Mouse (Mus musculus) megakaryocyte, embryonic 14.5 days (primary cell): ENCODE data around the gene Cul7.

Experiments
- FLI1 ChIP-seq: IDR thresholded peaks from 2 replicates; pipeline ENCODE4 v1.6.1; 2012; ENCODE audit warnings: low read length, inconsistent platforms, mixed read lengths
- GATA1 ChIP-seq: IDR thresholded peaks from 3 replicates; pipeline ENCODE4 v1.6.1; 2012; ENCODE audit warnings: mixed read lengths, low read length, inconsistent platforms, borderline replicate concordance

- no peak for TF ChIP-seq GATA1
- no peak for TF ChIP-seq FLI1
Measured at GRCm38 (mm10) chr17:46645561-46646321, 4.4 kb upstream of the Cul7 start, which contains the start of the genes Klc4 and Mrpl2.
